Mouse (Mus musculus): ENCODE data around the gene Rorb.

DNA sequence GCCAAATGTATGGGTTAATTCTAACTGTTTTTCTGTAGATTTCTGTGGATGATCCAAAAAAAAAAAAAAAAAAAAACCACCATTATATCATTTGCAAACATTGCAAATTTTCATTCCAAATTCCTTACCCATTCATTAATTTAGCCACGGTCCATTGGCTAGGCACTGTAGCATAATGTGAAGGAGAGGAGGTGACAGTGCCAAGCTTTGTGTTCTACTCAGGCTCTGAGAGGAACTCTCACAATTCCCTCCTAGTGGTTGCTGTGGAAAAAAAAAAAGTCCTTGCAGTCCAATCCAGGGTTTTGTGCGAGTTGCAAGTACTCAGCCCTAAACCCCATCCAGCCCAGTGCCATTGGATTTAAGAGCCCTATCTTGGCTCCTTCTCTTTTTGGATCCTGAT lies 25.9 kb upstream of the Rorb start:
- TF ChIP-seq CTCF (IDR thresholded peaks at IDR 0.05; ENCODE audit: control insufficient read depth, insufficient read depth, insufficient replicate concordance, low read depth, low read length) (no peak), POLR2A (IDR thresholded peaks at IDR 0.05; ENCODE audit: control insufficient read depth, low read depth, low read length) (no peak)
